Mouse (Mus musculus) ES-E14 (cell line): Measurements from ENCODE around the gene Pex16. TPM values are rescaled to one million over a fixed set of nuclear protein-coding genes. Genes with fewer than 3 reads are reported as not detected.

ENCODE experiments used
- DNase-seq: peaks from one replicate; pipeline ENCODE4 v3.0.0-alpha.2; 2013; ENCODE audit warnings: low read depth, low spot score
- H3K27ac ChIP-seq: 2 replicates; pipeline ENCODE4 v1.5.1; 2012; ENCODE audit warnings: low read depth, mild to moderate bottlenecking, low read length, moderate library complexity, mixed read lengths; ENCODE audit not compliant: poor library complexity, insufficient read depth, severe bottlenecking
- H3K36me3 ChIP-seq: 2 replicates; pipeline ENCODE4 v1.6.1; 2012; ENCODE audit warnings: mild to moderate bottlenecking, low read length, moderate library complexity, mixed read lengths; ENCODE audit not compliant: control insufficient read depth, poor library complexity, insufficient read depth, severe bottlenecking
- H3K4me1 ChIP-seq, 2 experiments: fragments of 150-350 bp in 1 of 2; sonication (generic) in 1 of 2; 2 replicates each; pipeline ENCODE4 v1.6.1; 2012; ENCODE audit warnings: low read length in 2 of 2, mild to moderate bottlenecking in 1 of 2, mixed read lengths in 1 of 2; ENCODE audit not compliant: control insufficient read depth in 2 of 2, insufficient read depth in 2 of 2, poor library complexity in 1 of 2
- H3K4me3 ChIP-seq, 2 experiments: fragments of 150-350 bp in 1 of 2; sonication (generic) in 1 of 2; 2 replicates each; pipeline ENCODE4 v1.5.1; 2012; ENCODE audit warnings: low read length in 2 of 2, low read depth in 1 of 2, mild to moderate bottlenecking in 1 of 2, mixed read lengths in 1 of 2; ENCODE audit not compliant: insufficient read depth in 1 of 2, poor library complexity in 1 of 2, severe bottlenecking in 1 of 2
- H3K9ac ChIP-seq: 2 replicates; pipeline ENCODE4 v1.6.1; 2012; ENCODE audit warnings: low read depth, mild to moderate bottlenecking, low read length, mixed read lengths; ENCODE audit not compliant: poor library complexity, insufficient read depth, severe bottlenecking
- H3K9me3 ChIP-seq: fragments of 150-350 bp; sonication (generic); 2 replicates; pipeline ENCODE4 v1.6.1; 2012; ENCODE audit warnings: low read depth, mild to moderate bottlenecking, low read length; ENCODE audit not compliant: control insufficient read depth, insufficient read depth
- CHD2 ChIP-seq: IDR thresholded peaks from 2 replicates; pipeline ENCODE4 v1.6.1; 2014; ENCODE audit warnings: mild to moderate bottlenecking, low read depth, low read length, inconsistent platforms
- HCFC1 ChIP-seq: IDR thresholded peaks from 2 replicates; pipeline ENCODE4 v1.6.1; 2012; ENCODE audit warnings: low read length, inconsistent platforms, borderline replicate concordance; ENCODE audit not compliant: insufficient read depth
- MAFK ChIP-seq: IDR thresholded peaks from 2 replicates; pipeline ENCODE4 v1.6.1; 2014; ENCODE audit warnings: mild to moderate bottlenecking, low read depth, low read length, inconsistent platforms; ENCODE audit not compliant: insufficient read depth
- ZC3H11A ChIP-seq: IDR thresholded peaks from 2 replicates; pipeline ENCODE4 v1.6.1; 2012; ENCODE audit warnings: low read depth, mild to moderate bottlenecking, inconsistent platforms, low read length, borderline replicate concordance
- ZNF384 ChIP-seq: IDR thresholded peaks from 2 replicates; pipeline ENCODE4 v1.6.1; 2012; ENCODE audit warnings: low read depth, low read length, inconsistent platforms
- in situ Hi-C, 2 experiments: fragments of 600-800 bp; cut with MboI; formaldehyde crosslinking; loops; one replicate each; pipeline ENCODE4 v1.15.1; 2025; ENCODE audit warnings: low sequenced_read_pairs in 2 of 2, inconsistent platforms in 1 of 2; ENCODE audit not compliant: unreplicated experiment in 2 of 2
- total RNA-seq: library from RNA; depleted of rRNA; stranded (reverse); fragments of 300-350 nt; gene quantifications from 2 replicates; pipeline ENCODE4 v1.2.3, GENCODE M21; 2012

Gene Pex16
- total RNA-seq, 1 experiment, result 21.1 TPM

- no peaks in the 10 kb centered on the region for H3K9me3 ChIP-seq
- DNase-seq, result no peak
- H3K9ac ChIP-seq, result no peak overlapping the region
- in situ Hi-C loops, result no loop called here
- peaks cover 23% of the 10 kb centered on the region; the same call in 1 of the 2 replicates for H3K36me3 ChIP-seq
- H3K4me3 ChIP-seq, result no peak overlapping the region
- TF ChIP-seq ZNF384 (no peak), HCFC1 (no peak), MAFK (no peak), ZC3H11A (no peak), CHD2 (no peak)
- peaks cover 5 to 11% of the 10 kb centered on the region in 2 experiments; a peak in 3 of 4 replicates for H3K4me1 ChIP-seq
- no peak overlapping the region for H3K27ac ChIP-seq
Measured at GRCm38 (mm10) chr2:92364086-92364485, 10.4 kb upstream of the Pex16 start.

DNA sequence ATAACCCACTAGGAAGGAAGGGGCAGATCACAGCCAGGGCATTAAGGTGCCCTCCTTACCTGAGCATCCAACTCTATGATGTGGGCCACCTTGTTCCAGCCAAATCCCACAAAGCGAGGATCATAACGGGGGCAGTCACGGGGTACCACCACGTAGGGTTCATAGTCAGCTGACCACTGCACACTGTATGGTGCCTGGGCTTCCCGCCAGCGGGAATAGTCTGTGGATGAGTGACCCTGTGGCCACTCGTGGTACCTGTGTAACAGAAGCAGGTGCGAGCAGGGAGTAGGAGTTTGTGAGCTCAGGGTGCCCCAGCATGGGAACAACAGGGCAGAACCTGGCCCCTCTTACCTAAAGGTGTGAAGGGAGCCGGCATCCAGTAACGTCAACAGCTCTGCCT lies 8.9 kb upstream of the Pex16 start:
- TF ChIP-seq HCFC1, result no peak
- no peak for TF ChIP-seq CHD2
- no peak for TF ChIP-seq MAFK
- no peak for TF ChIP-seq ZC3H11A
- no peak for TF ChIP-seq ZNF384
- H3K9ac ChIP-seq, result no peak overlapping the region
- no peaks in the 10 kb centered on the region for H3K9me3 ChIP-seq
- DNase-seq, result no peak
- H3K27ac ChIP-seq, result no peak overlapping the region
- in situ Hi-C loops, result no loop called here
- peaks cover 22% of the 10 kb centered on the region; the same call in 1 of the 2 replicates for H3K36me3 ChIP-seq
- no peak overlapping the region for H3K4me3 ChIP-seq
- peaks cover 5 to 15% of the 10 kb centered on the region in 2 experiments; a peak in 3 of 4 replicates for H3K4me1 ChIP-seq

DNA sequence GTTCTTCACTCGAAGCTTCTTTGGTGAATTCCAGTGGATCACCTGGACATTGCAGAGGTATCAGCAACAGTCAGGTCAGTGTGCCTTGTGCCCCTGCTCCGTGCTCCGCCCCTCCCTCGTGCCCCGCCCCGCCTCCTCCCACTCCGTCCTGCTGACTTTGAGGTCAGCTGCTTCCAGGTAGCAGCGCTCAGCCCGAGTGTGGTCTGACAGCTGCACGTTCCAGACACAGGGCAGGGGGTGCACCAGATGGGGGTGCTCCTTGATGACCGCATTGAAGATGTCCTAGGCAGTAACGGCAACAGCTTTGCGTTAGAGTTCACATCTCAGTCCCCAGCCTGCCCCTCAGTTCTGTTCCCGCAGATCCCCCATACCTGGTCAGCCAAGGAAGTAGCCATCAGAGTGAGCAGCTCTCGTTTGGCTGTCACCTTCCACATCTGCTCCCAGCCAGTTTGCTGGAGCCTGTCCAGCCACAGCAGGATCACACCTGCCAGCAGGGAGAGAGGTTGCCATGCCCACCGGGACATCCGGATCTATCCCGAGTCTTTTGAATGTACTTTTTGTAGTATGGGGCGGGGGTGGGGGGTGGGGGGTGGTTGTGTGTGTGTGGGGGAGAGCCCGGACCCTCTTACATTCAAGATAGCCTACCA lies 7.0 kb upstream of the Pex16 start:
- H3K36me3 ChIP-seq, result peaks cover 17% of the 10 kb centered on the region; the same call in 1 of the 2 replicates
- TF ChIP-seq ZC3H11A, result no peak
- no peak for TF ChIP-seq HCFC1
- TF ChIP-seq CHD2, result no peak
- no peak for TF ChIP-seq ZNF384
- no peak for TF ChIP-seq MAFK
- no peak for DNase-seq
- H3K4me3 ChIP-seq, result peak overlapping the region in 1 of 2 experiments; percentile 50; a peak in 2 of 4 replicates
- peaks cover 2 to 27% of the 10 kb centered on the region in 2 experiments; a peak in 3 of 4 replicates for H3K4me1 ChIP-seq
- no peak overlapping the region for H3K9ac ChIP-seq
- in situ Hi-C loops, result no loop called here
- H3K27ac ChIP-seq, result no peak overlapping the region
- H3K9me3 ChIP-seq, result no peaks in the 10 kb centered on the region

- peak overlapping the region; percentile 69 for H3K9ac ChIP-seq
- peaks cover 11% of the 10 kb centered on the region; the same call in 1 of the 2 replicates for H3K36me3 ChIP-seq
- no peak for DNase-seq
- TF ChIP-seq ZC3H11A, result no peak
- TF ChIP-seq MAFK, result no peak
- TF ChIP-seq CHD2, result no peak
- TF ChIP-seq ZNF384, result no peak
- no peak for TF ChIP-seq HCFC1
- peak overlapping the region; percentile 68 to 84 for H3K4me3 ChIP-seq
- in situ Hi-C loops, result no loop called here
- peaks cover 4 to 34% of the 10 kb centered on the region in 2 experiments; a peak in 3 of 4 replicates for H3K4me1 ChIP-seq
- H3K9me3 ChIP-seq, result no peaks in the 10 kb centered on the region
- H3K27ac ChIP-seq, result no peak overlapping the region
Measured at GRCm38 (mm10) chr2:92370375-92370774, 4.1 kb upstream of the Pex16 start.
